Mouse (Mus musculus): ENCODE data around the gene Cant1. TPM values are rescaled to one million over a fixed set of nuclear protein-coding genes. Genes with fewer than 3 reads are reported as not detected.

Cant1 gene
- total and polyA plus RNA-seq, 3 experiments: 26.0 to 145 (median 34.4) TPM

- TF ChIP-seq MAFK (IDR thresholded peaks at IDR 0.05; ENCODE audit: borderline replicate concordance, low read depth, low read length) (no peak), UBTF (IDR thresholded peaks at IDR 0.05; ENCODE audit: borderline replicate concordance, insufficient read depth, low read depth, low read length) (no peak)
These were observed 48.7 kb upstream of the Cant1 start (continued) for GRCm38 (mm10) chr11:118467441-118468035.

- H3K4me3 ChIP-seq (ENCODE audit: control insufficient read depth in 1 of 2, insufficient read depth in 1 of 2, low read depth in 2 of 2, low read length in 2 of 2): no peak overlapping the region
- peaks cover 0 to 29% of the 10 kb centered on the region in 2 experiments; a peak in 2 of 4 replicates for H3K36me3 ChIP-seq (ENCODE audit: control insufficient read depth in 1 of 2, insufficient read depth in 2 of 2, low read length in 2 of 2)
- H3K79me2 ChIP-seq (ENCODE audit: control insufficient read depth, insufficient read depth, low read length, poor library complexity): no peaks in the 10 kb centered on the region
- no peak for TF ChIP-seq USF1 (IDR thresholded peaks at IDR 0.05; ENCODE audit: low read depth, low read length)
- TF ChIP-seq ZC3H11A (IDR thresholded peaks at IDR 0.05; ENCODE audit: low read depth, low read length): peak; percentile 80
- 0 out of 2 replicates have a peak, but pooled peaks have one; percentile 27 for TF ChIP-seq HCFC1 (IDR thresholded peaks at IDR 0.05; ENCODE audit: low read depth, low read length)
- TF ChIP-seq GABPA (IDR thresholded peaks at IDR 0.05; ENCODE audit: low read depth, low read length): no peak
- peak; percentile 76 for TF ChIP-seq SMC3 (IDR thresholded peaks at IDR 0.05; ENCODE audit: low read depth, low read length)
- TF ChIP-seq CTCF (IDR thresholded peaks at IDR 0.05 in 2 of 3, conservative IDR thresholded peaks at IDR 0.05 in 1 of 3; ENCODE audit: control insufficient read depth in 1 of 3, insufficient read depth in 1 of 3, low read depth in 2 of 3, low read length in 3 of 3, poor library complexity in 1 of 3, severe bottlenecking in 1 of 3): peak; percentile 87 to 94 (median 91)
- no peak for TF ChIP-seq TCF12 (IDR thresholded peaks at IDR 0.05; ENCODE audit: low read depth, low read length)
- TF ChIP-seq GATA1 (IDR thresholded peaks at IDR 0.05; ENCODE audit: low read depth, low read length): no peak
- no peak; the same call in 1 of the 2 replicates for TF ChIP-seq SIN3A (IDR thresholded peaks at IDR 0.05; ENCODE audit: low read length)
- no peak for TF ChIP-seq USF2 (IDR thresholded peaks at IDR 0.05; ENCODE audit: borderline replicate concordance in 1 of 2, insufficient read depth in 1 of 2, low read depth in 1 of 2, low read length in 2 of 2)
- no peak for TF ChIP-seq E2F4 (IDR thresholded peaks at IDR 0.05; ENCODE audit: borderline replicate concordance, low read depth, low read length)
- TF ChIP-seq KAT2A (conservative IDR thresholded peaks at IDR 0.05; ENCODE audit: low read depth, low read length): no peak
- no peak for TF ChIP-seq RCOR1 (IDR thresholded peaks at IDR 0.05; ENCODE audit: low read depth, low read length)
- peak; percentile 77 for TF ChIP-seq MYC (IDR thresholded peaks at IDR 0.05; ENCODE audit: low read depth, low read length)
- TF ChIP-seq RAD21 (IDR thresholded peaks at IDR 0.05; ENCODE audit: low read depth, low read length): peak; percentile 71
- TF ChIP-seq TAL1 (IDR thresholded peaks at IDR 0.05; ENCODE audit: low read length): no peak
- H3K27me3 ChIP-seq (ENCODE audit: control insufficient read depth in 1 of 2, insufficient read depth in 2 of 2, low read length in 2 of 2): no peaks in the 10 kb centered on the region
- DNase-seq (ENCODE audit: low read depth, low spot score): peak; percentile 86
- H3K4me1 ChIP-seq (ENCODE audit: control insufficient read depth in 1 of 2, insufficient read depth in 2 of 2, low read length in 2 of 2): peaks cover 10 to 44% of the 10 kb centered on the region in 2 experiments
- H3K27ac ChIP-seq (ENCODE audit: control insufficient read depth, low read depth, low read length): no peak overlapping the region
- no peaks in the 10 kb centered on the region for H3K9me3 ChIP-seq (replicated peaks; ENCODE audit: insufficient read depth, low read length)
- no peak overlapping the region for H3K9ac ChIP-seq (ENCODE audit: control insufficient read depth, low read depth, low read length, poor library complexity, severe bottlenecking)
These were observed 41.4 kb upstream of the Cant1 start for GRCm38 (mm10) chr11:118460280-118460679.

All from MEL (cell line).